Mouse (Mus musculus): ENCODE data around the gene Catsperz. TPM values are rescaled to one million over a fixed set of nuclear protein-coding genes. Genes with fewer than 3 reads are reported as not detected.

Catsperz gene
- polyA plus RNA-seq, 1 experiment from 2014 or later, result 0.80 TPM

DNA sequence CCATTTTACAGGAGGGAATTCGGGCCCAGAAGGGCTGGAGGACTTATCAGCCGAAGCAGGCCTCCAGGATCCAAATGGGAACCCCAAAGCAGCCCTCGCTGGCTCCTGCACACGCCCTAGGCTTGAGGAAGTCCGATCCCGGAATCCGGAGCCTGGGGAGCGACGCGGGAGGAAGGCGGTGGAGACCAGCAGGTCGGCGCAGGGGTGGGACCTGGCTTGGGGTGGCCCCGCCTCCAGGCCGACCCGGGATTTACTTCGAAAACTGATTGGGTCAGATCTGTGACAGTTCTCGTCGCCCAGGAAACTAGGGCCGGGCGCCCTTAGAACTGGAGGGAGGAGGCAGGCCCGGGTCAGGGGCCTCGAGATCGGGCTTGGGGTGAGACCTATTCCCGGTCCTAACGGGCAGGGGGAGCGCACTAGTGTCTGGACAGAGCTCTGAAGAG is 17.1 kb upstream of the Catsperz start, which contains the start of gene Gpr137:
TSS of gene Gpr137 (minus strand) at position 232 of the 443 bp plus-strand sequence.
- H3K9ac ChIP-seq, result peak within 1 kb of the TSS; percentile 86
- ATAC-seq, result peak; percentile 91
- H3K27ac ChIP-seq, result peak within 1 kb of the TSS; percentile 94
- under 1% methylated on average over 27 of the region's 27 CpGs for WGBS (ENCODE audit: insufficient replicate concordance)
- no peaks in the 10 kb centered on the region for H3K9me3 ChIP-seq (replicated peaks)
- H3K27me3 ChIP-seq (replicated peaks), result peaks cover 11% of the 10 kb centered on the region
- peaks cover 22% of the 10 kb centered on the region for H3K36me3 ChIP-seq
- H3K4me3 ChIP-seq, result peak within 1 kb of the TSS; percentile 88
- peak within 1 kb of the TSS; percentile 98 for H3K4me2 ChIP-seq
- peaks cover 30% of the 10 kb centered on the region for H3K4me1 ChIP-seq

DNA sequence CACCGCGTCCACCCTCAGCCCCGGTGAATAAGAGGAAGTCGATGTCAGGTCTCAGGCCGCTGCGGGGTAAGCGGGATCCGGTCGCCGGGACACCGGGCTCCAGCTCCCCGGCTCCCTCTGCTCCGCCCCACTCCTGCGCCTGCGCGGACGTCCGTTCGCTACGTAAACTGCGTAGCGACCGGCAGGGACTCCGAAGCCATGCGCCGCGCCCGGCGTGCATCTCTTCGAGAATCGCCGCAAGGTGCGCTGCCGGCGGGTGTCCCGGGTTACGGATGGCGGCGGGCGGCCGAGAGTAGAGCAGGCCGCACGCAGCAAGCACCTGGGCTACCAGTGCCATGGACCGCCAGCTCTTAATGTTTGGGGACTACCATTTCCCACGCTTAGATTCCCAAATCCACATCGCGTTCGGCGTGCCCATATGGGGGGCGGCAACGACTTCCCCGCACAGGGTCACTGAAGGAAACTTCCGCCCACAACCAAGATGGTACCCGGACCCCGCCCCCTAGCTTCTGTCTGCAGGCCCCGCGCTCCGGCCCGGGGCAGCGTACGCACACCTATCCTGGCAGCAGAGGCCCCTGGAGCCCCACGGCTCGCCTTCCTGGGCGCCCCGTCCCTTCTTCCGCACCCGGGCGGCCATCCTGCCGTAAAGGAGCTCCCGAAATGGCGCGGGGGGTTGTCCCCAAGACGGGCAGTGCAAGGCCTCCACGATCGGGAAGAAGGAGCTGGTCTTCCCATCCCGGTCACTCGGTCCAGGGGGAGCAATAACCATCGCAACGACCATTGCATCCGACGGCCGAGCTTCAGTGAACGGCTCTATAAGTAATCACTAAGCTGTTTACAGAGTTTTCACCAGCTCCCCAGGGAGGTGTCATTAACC is 16.4 kb upstream of the Catsperz start, which contains the start of gene Bad:
TSS of gene Bad (plus strand) at position 490 of the 877 bp plus-strand sequence.
- WGBS (ENCODE audit: insufficient replicate concordance), result under 1% methylated on average over 83 of the region's 83 CpGs

DNA sequence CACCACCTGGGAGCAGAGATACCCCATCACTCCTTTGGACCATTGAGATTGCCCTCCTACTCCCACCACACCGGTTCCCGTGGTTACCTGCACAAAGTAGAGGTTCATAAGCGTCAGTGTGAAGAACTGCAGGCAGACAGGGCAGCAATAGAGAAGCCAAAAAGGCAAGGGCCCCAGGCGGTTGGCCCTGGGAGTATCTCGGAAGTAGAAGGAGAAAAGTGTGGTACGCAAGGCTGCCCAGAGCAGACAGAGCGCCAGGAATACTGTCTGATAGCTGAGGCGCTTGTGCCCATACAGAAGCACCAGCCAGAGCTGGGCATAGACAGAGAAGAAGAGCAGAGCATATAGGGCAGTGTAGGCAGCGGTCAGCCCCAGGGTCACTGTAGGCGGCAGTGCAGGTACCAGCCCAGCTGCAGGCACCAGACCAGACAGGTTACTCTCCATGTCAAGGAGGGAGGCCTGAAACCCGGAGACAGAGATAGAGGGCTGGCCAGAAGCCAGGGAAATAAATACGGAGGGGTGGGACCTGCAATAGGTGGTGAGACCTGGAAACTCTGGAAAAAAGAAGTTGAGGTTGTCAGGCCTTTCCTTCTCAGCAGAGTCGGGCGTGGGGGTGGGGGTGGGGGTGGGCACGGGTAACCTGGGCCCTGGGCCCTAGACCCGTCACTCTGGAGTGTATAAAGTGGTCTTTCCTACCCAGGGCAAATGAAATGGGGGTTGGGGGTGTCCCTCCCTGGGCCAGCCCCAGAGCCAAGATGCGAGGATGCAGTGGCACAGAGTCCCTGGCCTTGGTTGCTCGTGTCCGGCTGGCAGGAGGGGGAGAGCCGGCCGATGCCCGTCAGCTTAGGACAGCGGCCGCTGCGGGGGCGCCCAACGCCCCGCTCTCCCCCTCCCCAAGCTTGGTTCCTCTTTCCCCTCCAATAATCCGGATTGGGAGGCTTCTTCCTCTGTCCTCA is 15.5 kb upstream of the Catsperz start:
- Histone ChIP-seq H3K9ac (peak overlapping the region; percentile 86), H3K4me1 (peaks cover 30% of the 10 kb centered on the region), H3K4me2 (peak overlapping the region; percentile 98), H3K27ac (peak overlapping the region; percentile 94), H3K27me3 (replicated peaks) (peaks cover 19% of the 10 kb centered on the region), H3K36me3 (peaks cover 12% of the 10 kb centered on the region), H3K9me3 (replicated peaks) (no peaks in the 10 kb centered on the region), H3K4me3 (peak overlapping the region; percentile 88)
- ATAC-seq, result no peak
- 27% methylated on average over 28 of the region's 29 CpGs for WGBS (ENCODE audit: insufficient replicate concordance)

More for the DNA sequence above, 16.4 kb upstream of the Catsperz start, which contains the start of gene Bad:
- H3K36me3 ChIP-seq, result peaks cover 18% of the 10 kb centered on the region
- H3K27me3 ChIP-seq (replicated peaks), result peaks cover 11% of the 10 kb centered on the region
- H3K4me1 ChIP-seq, result peaks cover 30% of the 10 kb centered on the region
- H3K9me3 ChIP-seq (replicated peaks), result no peaks in the 10 kb centered on the region
- peak; percentile 74 for ATAC-seq
- H3K27ac ChIP-seq, result peak within 1 kb of the TSS; percentile 94
- H3K4me2 ChIP-seq, result peak within 1 kb of the TSS; percentile 98
- peak within 1 kb of the TSS; percentile 88 for H3K4me3 ChIP-seq
- peak within 1 kb of the TSS; percentile 86 for H3K9ac ChIP-seq

DNA sequence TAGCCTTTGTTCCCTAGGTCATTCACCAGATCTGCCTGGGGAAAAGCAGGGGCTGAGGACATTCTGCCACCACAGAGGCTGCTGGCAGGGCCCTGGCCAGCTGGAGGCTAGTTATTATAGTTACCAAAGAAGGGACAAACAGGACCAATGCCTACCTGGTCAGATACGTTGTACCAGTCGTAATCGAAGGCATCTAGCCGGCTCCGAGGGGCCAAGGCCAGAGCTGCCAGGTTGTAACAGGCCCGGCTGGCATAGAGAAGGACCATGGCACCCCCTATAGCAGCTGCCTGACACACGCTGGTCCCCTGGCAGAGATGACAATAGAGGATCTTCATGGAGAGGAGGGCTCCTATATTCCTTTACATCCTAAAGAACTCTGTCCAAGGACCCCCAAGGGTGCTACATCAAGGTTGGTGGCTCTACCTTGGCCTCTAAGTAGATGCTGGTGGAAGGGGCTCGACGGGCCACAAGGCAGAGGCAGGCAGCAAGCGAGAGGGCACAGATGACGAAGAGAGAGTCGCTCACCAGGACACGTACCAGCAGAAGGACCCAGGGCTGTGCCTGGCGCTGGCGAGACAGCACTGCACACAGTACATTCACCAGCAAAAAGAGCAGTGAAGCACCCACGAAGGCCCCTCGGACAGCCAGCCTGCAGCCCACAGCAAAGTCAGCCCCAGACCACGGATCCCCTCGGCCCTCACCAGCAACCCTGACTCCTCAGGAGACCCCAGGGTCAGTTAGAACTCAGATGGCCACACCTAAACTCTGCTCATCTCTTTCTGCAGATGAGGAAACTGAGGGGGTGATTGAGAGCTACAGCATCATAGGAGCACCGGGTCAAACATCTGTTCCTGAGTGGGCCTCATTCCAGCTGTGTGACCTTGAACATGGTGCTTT is 14.2 kb upstream of the Catsperz start:
- Histone ChIP-seq H3K27ac (no peak overlapping the region), H3K9ac (no peak overlapping the region), H3K36me3 (peaks cover under 1% of the 10 kb centered on the region; the same call in 1 of the 2 replicates), H3K9me3 (replicated peaks) (no peaks in the 10 kb centered on the region), H3K27me3 (replicated peaks) (peaks cover 32% of the 10 kb centered on the region), H3K4me2 (no peak overlapping the region), H3K4me3 (no peak overlapping the region), H3K4me1 (peaks cover 30% of the 10 kb centered on the region)
- no peak for ATAC-seq
- 78% methylated on average over 20 of the region's 20 CpGs for WGBS (ENCODE audit: insufficient replicate concordance)

DNA sequence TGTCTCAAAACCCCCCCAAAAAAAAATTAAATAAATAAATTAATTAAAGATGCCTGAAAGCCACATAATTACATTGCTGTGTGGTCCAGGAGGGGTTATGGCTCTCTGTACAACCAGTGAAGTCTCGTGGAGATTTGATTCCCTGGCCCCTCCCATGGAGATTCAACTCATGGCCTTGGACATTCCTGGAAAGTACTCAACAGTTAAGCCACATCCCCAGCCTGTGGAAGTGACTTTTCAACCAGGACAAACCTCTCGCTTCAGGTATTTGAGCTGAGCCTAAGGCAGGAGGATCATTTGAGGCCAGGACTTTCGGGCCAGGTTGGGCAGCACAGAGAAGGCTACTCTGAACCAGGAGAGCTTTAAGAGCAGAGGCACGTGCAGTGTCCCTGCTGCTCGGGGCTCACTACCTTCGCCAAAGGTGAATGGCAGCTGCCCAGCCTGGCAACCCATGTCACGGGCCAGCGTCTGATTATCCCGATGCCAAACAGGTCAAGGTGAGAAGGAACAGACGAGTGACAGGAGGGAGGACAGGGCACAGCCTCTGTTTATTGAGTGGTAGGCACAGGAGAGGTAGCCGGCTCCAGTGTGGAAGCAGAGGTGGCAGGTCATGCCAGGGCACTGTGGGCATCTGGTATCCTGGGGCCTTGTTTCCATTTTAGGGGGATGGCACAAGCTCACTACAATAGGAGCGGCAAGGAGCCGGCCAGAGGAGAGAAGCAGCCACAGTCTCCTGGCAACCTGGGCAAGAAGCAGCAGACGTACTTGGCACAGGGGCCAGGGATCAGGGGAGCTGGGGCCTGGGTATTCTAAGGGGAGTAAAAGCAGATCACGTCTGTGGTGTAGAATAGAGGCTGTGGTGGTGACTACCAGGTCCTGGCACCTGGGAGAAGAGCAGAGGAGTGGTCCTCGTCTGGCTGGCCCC is 12.6 kb upstream of the Catsperz start:
- 72% methylated on average over 16 of the region's 16 CpGs for WGBS (ENCODE audit: insufficient replicate concordance)
- H3K9me3 ChIP-seq (replicated peaks), result no peaks in the 10 kb centered on the region
- H3K36me3 ChIP-seq, result no peaks in the 10 kb centered on the region
- H3K27ac ChIP-seq, result no peak overlapping the region
- no peak overlapping the region for H3K4me3 ChIP-seq
- no peak for ATAC-seq
- peaks cover 26% of the 10 kb centered on the region for H3K4me1 ChIP-seq
- H3K27me3 ChIP-seq (replicated peaks), result peaks cover 47% of the 10 kb centered on the region
- no peak overlapping the region for H3K9ac ChIP-seq
- H3K4me2 ChIP-seq, result no peak overlapping the region

DNA sequence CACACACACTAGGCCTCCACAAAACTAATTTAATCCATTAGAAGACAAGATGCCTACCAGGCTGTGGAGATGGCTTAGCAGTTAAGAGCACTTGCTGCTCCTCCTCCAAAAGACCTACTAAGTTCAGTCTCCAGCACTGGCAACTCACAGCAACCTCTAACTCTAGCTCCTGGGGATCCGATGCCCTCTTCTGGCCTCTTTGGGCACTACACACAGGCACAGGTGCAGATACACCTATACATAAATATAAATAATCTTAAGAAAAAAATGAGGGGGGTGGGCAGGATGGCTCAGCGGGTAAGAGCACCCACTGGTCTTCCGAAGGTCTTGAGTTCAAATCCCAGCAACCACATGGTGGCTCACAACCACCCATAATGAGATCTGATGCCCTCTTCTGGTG is 11.1 kb upstream of the Catsperz start:
- no peak overlapping the region for H3K4me2 ChIP-seq
- no peak overlapping the region for H3K4me3 ChIP-seq
- H3K36me3 ChIP-seq, result no peaks in the 10 kb centered on the region
- no peak overlapping the region for H3K27ac ChIP-seq
- WGBS (ENCODE audit: insufficient replicate concordance), result 12% methylated on average over 3 of the region's 3 CpGs
- ATAC-seq, result no peak
- no peaks in the 10 kb centered on the region for H3K9me3 ChIP-seq (replicated peaks)
- peaks cover 62% of the 10 kb centered on the region for H3K27me3 ChIP-seq (replicated peaks)
- H3K9ac ChIP-seq, result no peak overlapping the region
- H3K4me1 ChIP-seq, result peaks cover 23% of the 10 kb centered on the region

GRCm38 (mm10) chr19:6934195-6934977 is 9.2 kb upstream of the Catsperz start, which contains the start of gene Kcnk4:
Gene Kcnk4, minus strand, starts transcription at chr19:6934515.
- peak within 1 kb of the TSS; percentile 52 for H3K4me2 ChIP-seq
- H3K9ac ChIP-seq, result no peak within 1 kb of the TSS
- 14% methylated on average over 23 of the region's 23 CpGs for WGBS (ENCODE audit: insufficient replicate concordance)
- H3K9me3 ChIP-seq (replicated peaks), result no peaks in the 10 kb centered on the region
- peaks cover 9% of the 10 kb centered on the region for H3K4me1 ChIP-seq
- H3K27ac ChIP-seq, result no peak within 1 kb of the TSS
- no peaks in the 10 kb centered on the region for H3K36me3 ChIP-seq
- H3K4me3 ChIP-seq, result peak within 1 kb of the TSS; percentile 22
- H3K27me3 ChIP-seq (replicated peaks), result peaks cover 81% of the 10 kb centered on the region
- no peak for ATAC-seq

DNA sequence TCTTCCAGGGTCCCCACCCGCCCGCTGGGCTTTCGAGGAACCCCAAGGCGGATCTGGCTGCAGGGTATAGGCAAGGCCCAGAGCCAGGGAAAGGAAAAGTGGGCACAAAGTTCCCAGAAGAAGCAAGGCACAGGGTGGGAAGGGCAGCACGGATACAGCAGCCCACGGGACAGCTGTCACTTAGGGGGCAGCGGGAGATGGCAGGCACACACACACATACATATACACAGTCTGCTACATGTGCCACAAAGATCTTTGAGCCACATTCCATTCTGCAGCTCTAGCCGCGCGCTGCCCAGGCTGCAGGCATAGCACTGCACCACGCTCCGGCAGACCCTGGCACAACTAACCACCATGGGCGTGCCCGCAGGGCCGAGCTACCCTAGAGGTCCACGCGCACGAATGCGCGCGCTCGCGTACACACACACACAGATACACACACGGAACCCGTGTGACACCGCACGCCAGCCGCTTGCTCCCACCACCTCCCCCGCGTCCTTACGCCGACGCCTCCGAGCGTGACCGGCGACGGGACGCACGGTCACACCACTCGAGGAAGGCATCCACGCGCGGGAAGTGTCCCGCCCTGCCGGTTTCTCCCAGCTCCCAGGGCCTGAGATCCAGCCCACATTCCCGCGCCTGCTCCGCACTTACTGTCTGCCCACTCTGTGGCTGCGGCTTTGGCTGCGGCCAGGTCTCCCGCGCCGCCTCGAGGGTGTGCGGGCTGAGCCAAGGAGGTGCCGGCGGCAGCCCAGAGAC is 8.4 kb upstream of the Catsperz start:
- Histone ChIP-seq H3K27ac (no peak overlapping the region), H3K27me3 (replicated peaks) (peaks cover 89% of the 10 kb centered on the region), H3K4me3 (peak overlapping the region; percentile 22), H3K9me3 (replicated peaks) (no peaks in the 10 kb centered on the region), H3K9ac (no peak overlapping the region), H3K4me2 (peak overlapping the region; percentile 52), H3K36me3 (no peaks in the 10 kb centered on the region), H3K4me1 (peaks cover 9% of the 10 kb centered on the region)
- 8% methylated on average over 58 of the region's 58 CpGs for WGBS (ENCODE audit: insufficient replicate concordance)
- no peak for ATAC-seq

DNA sequence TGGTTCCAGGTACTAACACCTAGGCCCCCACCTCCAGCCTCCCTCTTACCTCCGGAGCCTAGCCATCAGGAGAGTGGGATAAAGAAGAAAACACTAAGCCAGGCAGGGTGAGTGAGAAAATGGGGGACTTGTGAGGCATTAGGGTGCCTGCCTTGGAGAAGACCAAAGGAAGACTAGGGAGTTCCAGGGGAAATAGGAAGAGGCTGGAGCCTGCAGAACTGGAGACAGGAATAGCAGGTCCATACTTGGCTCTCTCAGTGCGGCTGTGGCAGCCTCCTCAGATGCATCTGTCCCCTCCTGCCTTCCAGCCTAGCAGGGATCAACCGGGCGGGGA is 7.9 kb upstream of the Catsperz start:
- no peak overlapping the region for H3K9ac ChIP-seq
- 23% methylated on average over 4 of the region's 4 CpGs for WGBS (ENCODE audit: insufficient replicate concordance)
- H3K9me3 ChIP-seq (replicated peaks), result no peaks in the 10 kb centered on the region
- no peak overlapping the region for H3K27ac ChIP-seq
- H3K4me3 ChIP-seq, result no peak overlapping the region
- peaks cover 9% of the 10 kb centered on the region for H3K4me1 ChIP-seq
- no peak for ATAC-seq
- H3K27me3 ChIP-seq (replicated peaks), result peaks cover 89% of the 10 kb centered on the region
- H3K36me3 ChIP-seq, result no peaks in the 10 kb centered on the region
- H3K4me2 ChIP-seq, result no peak overlapping the region

All from liver, embryonic 12.5 days (tissue).